13 mouse cellular contexts compared by ENCODE assay signal in the genomic region with DNA sequence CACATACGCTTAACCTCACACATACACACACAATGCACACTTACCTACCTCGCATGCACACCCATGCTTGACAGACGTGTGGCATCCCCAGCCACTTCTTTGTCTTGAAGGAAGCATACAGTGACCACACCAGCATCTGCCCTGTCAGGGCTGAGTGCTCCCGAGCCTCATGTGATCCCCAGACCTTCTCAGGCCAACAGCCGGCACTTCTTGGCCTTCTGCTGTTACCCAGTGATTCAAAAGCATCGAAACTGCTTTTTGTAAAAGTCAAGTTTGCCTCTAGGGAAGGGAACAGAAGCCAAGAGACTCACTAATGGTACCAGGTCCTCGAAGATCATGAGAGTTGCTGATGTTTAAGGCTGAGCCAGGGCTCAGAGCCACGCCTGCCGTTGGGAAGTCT. TPM values are rescaled to one million over a fixed set of nuclear protein-coding genes. Genes with fewer than 3 reads are reported as not detected.
"Had no signal": no experiment of that assay in that cellular context is flagged by ENCODE, and none has a peak within 500 bp of the region (broad histone marks: within the 10 kb centered on the region; RNA-seq: fewer than 3 reads in every experiment).

No protein-coding gene starts in this region.

- DNase-seq: kidney, postnatal 14 days; lung, postnatal 14 days; spleen, adult 18-20 months; thymus, adult 18-20 months; thymus, postnatal 14 days had no signal

- ATAC-seq: liver, embryonic 12.5 days; midbrain, embryonic 13.5 days had no signal

- H3K36me3 ChIP-seq: limb, embryonic 15.5 days; liver, embryonic 12.5 days; lung, embryonic 15.5 days; midbrain, embryonic 13.5 days; neural tube, embryonic 12.5 days had no signal

- H3K27ac ChIP-seq: left cerebral cortex, adult 2 months; limb, embryonic 15.5 days; liver, embryonic 12.5 days; lung, embryonic 15.5 days; macrophage; midbrain, embryonic 13.5 days; neural tube, embryonic 12.5 days had no signal

- H3K9ac ChIP-seq: limb, embryonic 15.5 days; liver, embryonic 12.5 days; lung, embryonic 15.5 days; midbrain, embryonic 13.5 days; neural tube, embryonic 12.5 days had no signal

- H3K27me3 ChIP-seq: limb, embryonic 15.5 days; lung, embryonic 15.5 days; midbrain, embryonic 13.5 days; neural tube, embryonic 12.5 days had no signal

- H3K4me3 ChIP-seq: left cerebral cortex, adult 2 months; limb, embryonic 15.5 days; liver, embryonic 12.5 days; lung, embryonic 15.5 days; midbrain, embryonic 13.5 days; neural tube, embryonic 12.5 days had no signal

- H3K9me3 ChIP-seq: limb, embryonic 15.5 days; liver, embryonic 12.5 days; lung, embryonic 15.5 days; midbrain, embryonic 13.5 days; neural tube, embryonic 12.5 days had no signal

- H3K4me2 ChIP-seq: limb, embryonic 15.5 days; liver, embryonic 12.5 days; lung, embryonic 15.5 days; midbrain, embryonic 13.5 days; neural tube, embryonic 12.5 days had no signal

RNA-seq across cellular contexts. Expression of a gene that starts 33.9 kb away (rescaled TPM):
- total RNA-seq: neutrophil, adult 5-6 weeks had no signal
